Mouse (Mus musculus): Measurements from ENCODE around the gene Lmo2. TPM values are rescaled to one million over a fixed set of nuclear protein-coding genes. Genes with fewer than 3 reads are reported as not detected.

Gene Lmo2
- 10 to 100 TPM; 19.0 to 21.9 TPM for total RNA-seq (2021)
- long read RNA-seq, experiment 1, transcript Lmo2-204 (4 exons, 848 nt) = minor isoform, 5 of 27 reads
- long read RNA-seq, experiment 1, transcript Lmo2-203 (4 exons, 1,654 nt) = minor isoform, 6 of 27 reads
- long read RNA-seq, experiment 1, transcript Lmo2-202 (3 exons, 1,706 nt) = major isoform, 9 of 27 reads
- long read RNA-seq, experiment 1, partial matches to known transcripts = 3 of 27 reads
- long read RNA-seq, experiment 1, other reads (novel, unspliced or antisense) = 4 of 27 reads
- long read RNA-seq, experiment 2, transcript Lmo2-204 (4 exons, 848 nt) = minor isoform, 5 of 15 reads
- long read RNA-seq, experiment 2, transcript Lmo2-202 (3 exons, 1,706 nt) = major isoform, 6 of 15 reads
- long read RNA-seq, experiment 2, partial matches to known transcripts = 0 of 15 reads
- long read RNA-seq, experiment 2, other reads (novel, unspliced or antisense) = 1 of 15 reads

DNA sequence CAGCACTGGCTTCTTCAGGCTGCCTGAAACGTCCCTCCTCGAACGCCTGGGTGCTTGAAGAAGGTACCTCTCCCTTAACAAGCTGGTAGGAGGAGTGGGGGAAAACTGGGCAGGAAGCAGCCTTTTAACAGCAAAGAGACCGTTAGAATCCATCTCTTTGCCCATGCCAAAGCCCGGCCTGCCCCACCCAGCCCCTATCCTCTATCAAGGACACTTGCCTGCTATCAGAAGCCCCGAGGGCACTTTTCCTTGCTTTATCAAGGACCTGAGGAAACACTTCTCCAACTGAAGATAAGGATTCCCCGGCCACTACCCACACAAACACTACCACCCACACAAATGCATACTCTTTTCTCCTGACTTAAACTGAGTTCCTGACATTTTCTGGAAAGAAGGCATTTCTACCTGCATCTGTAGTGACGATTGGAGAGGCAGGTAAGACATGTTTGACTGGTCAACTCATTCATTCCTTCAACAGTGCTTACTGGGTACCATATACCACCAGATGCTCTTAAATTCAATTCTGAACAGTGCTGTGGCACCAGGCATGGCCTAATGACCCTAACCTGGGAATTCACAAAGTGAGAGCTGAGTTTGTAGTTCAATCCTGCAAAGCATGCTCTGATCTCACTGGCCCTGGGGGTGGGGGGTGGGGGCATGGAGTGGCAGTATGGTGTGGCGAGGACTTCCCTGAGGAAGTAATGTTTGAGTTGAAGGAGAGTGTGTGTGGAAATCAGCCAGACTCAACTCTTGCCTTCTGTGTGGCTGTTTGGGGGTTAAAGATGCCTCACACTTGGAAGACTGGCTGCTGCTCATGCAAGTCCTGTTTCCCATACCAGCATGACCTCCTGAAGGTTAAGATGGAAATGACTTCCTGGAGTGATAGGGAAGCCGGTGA is at the start of gene Lmo2:
Gene Lmo2 (plus strand): TSS at position 338 of the 898 bp plus-strand sequence.
- intact Hi-C loops (cut with DNase I) = no loop called here
- no peak for DNase-seq (ENCODE audit: low spot score in 2 of 2)

DNA sequence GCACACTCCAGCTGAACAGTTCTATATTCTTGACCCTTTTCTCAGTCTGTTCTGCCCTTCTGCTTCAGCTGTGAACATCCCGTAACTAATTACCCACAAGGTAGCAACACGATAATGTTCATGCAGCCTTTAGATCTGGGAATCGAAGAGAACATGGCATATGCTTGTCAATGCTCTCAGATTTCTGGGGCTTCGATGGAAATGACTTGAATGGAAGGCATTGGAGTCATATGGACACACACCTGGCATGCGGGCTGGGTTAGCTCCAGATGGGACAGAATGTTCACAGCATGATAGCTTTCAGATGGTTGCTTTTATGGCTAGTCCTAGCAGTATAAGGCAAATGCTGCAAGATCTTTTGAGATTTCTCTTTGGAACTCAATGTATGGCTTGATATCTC is 47.2 kb upstream of the Lmo2 start:
- intact Hi-C loops (cut with DNase I) = no loop called here
- no peak for DNase-seq (ENCODE audit: low spot score in 2 of 2)

DNA sequence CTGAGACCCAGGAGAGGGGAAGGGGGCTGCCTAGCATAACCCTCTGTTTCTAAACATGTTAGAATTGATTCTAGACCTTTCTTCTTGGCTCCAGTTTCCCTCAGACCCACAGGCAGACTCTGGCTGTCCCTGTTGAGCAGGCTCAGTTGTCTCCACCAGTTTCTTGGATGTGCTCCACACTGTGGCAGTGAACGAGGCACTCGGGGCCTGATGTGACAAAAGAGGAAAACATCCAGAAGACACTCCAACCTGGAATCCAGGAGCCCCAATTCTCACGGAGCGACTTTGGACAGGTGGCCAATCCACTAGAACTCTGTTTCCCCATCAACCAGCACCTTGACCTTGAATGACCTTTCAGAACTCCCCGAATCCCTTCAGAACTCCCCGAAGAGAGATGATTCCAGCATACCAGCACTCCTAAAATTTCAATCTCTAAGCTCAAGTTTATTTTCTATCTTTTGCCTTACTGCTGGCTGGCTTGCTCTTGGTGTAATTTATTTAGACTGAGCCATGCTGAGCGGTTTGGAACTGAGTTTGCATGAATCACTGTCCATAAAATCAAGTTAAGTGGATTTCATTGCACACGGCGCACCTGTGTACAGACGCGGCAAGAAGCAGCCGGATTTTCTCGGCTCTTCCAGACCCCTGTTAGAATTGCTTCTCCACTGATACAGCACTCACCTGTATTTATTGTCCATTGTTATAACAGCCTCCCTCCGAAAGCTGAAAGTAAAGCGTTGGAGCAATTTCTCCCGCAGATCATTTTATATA is 45.1 kb upstream of the Lmo2 start:
- intact Hi-C loops (cut with DNase I) = no loop called here
- DNase-seq (ENCODE audit: low spot score in 2 of 2) = no peak

DNA sequence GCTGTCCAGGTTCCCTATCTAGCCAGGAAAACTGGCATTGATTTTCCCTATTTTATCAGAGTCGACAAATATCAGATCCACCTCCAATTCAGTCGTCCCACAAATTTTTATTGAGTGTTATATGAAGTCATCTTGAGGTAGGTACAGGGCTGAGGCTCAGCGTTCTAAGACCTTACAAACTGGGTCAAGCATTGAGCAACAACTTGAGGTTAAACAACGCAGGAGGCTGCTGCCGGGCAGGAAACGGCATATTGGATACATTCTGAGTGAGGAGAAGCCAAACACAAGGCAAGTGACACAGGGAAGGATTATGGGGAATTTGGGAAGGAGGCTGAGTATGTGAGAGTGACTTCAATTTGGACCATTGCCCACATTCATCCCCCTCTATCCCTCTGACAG is 44.5 kb upstream of the Lmo2 start:
- no peak for DNase-seq (ENCODE audit: low spot score in 2 of 2)
- intact Hi-C loops (cut with DNase I) = no loop called here

DNA sequence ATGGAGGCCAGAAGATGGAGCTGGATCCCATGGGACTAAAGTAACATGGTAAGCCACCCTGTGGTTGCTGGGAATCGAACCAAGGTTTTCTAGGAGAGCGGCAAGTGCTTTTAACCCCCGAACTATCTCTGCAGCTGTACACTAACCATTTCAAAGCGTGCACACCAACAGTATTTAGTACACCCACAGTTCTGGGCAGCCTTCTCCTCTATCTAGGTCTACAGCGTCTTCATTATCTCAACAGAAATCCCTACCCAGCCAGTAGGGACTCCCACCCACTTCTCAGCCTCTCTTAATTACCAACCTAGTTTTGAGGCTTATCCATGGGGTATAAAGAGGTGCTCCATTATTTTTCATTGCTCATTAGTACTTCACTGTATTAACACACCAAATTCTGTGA is 41.7 kb upstream of the Lmo2 start:
- no peak for DNase-seq (ENCODE audit: low spot score in 2 of 2)
- intact Hi-C loops (cut with DNase I) = no loop called here

DNA sequence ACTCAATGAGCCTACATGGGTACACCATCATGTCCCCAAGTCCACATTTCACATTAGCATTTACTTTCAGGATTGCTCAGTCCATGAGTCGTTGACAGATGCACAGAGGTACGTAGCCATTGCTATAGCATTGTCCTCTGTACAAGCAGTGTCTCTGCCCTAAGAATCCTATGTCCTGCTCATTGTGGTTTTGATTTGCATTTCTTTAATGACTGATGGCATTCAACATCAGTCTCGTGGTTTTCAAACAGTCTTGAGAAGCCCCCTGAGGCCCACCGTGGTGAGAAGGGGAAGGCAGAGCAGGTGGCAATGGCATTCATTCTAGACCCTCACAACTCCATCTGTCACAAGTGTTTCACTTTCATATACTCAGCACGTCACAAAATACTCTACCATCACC is 40.4 kb upstream of the Lmo2 start:
- intact Hi-C loops (cut with DNase I) = no loop called here
- DNase-seq (ENCODE audit: low spot score in 2 of 2) = no peak

DNA sequence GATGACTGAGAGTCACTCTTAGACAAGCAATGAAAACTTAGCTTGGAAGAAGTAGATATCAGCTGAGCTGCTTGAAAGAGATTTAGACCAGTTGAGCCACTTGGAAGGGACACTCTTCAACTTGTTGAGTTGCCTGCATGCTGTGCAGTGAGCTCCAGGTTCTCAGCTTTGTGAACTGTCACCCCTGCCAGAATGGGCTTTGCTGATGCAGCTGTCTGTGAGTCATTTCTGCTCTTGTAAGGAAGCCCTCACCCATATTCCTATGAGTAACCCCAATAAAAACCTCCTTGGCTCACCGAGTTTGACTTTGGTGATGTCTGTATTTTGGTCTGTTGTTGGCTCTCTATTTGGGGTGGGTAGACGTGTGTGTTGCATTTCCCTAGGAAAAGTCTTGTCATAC is 39.4 kb upstream of the Lmo2 start:
- intact Hi-C loops (cut with DNase I) = no loop called here
- DNase-seq (ENCODE audit: low spot score in 2 of 2) = no peak

DNA sequence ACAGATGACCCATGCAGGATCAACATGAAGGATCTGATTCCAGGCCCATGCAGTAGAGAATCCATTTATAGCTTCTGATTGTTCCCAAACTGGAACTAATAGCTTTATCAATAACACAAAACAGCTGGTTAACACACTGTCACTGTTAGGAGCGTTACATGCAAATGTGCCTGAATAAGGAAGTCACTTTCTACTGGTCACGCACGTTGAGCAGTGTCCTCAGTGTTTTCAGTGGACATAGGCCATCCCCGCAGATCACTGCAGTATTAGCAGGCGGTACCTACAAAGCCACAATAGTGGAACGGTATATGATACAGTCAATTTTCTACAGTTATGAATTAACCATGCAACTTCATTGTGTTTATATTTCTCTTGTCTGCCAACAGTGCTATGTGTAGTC is 38.3 kb upstream of the Lmo2 start:
- DNase-seq (ENCODE audit: low spot score in 2 of 2) = no peak
- intact Hi-C loops (cut with DNase I) = no loop called here

DNA sequence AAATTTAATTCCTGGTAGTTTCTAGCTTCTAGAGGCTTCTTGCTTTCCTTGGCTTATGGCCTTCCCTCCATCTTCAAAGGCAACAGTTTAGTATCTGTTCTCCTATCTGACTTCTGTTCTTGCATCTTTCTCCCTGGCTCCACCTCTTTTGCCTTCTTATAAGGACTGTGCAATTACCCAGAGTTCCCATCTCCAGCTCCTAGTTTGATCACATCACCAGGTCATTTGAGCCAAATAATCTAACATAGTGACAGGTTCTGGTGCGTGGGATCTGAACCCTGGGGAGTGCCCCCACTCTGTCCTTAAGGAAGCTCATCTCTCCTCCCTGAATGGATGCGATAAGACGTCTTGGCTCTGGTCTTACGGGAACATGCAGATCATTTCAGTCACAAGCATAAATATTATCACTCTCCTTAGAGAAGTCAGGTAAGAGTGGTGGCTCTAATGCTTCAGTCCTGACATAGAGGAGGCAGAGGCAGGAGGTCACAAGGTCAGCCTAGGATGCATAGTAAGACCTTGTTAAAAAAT is 31.1 kb upstream of the Lmo2 start:
- intact Hi-C loops (cut with DNase I) = no loop called here
- DNase-seq (ENCODE audit: low spot score in 2 of 2) = no peak

DNA sequence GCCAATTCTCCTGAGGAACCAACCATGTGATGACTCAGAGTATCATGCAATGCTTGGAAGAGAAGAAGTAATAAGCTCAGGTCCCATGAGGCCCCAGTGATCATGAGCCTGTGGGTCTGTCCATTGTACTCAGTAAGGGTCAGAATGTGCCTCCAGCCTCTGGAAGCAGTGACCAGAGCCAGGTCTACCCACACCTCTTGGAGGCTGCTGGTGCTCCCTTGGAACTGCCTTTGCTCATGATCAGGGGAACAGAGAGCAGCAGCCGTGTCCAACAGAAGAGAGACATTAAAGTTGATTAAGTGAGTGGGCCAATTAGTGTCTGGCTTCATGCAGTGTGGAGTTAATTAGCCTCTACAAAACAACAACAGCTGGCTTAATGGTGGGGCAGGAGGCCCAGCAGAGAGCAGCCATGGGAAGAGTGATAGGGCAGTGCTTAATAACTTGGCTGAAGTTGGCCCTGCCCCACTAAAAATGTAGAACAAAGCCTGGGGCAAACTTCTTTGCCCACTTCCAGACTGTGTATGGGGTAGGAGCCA is 30.1 kb upstream of the Lmo2 start:
- intact Hi-C loops (cut with DNase I) = no loop called here
- DNase-seq (ENCODE audit: low spot score in 2 of 2) = no peak

DNA sequence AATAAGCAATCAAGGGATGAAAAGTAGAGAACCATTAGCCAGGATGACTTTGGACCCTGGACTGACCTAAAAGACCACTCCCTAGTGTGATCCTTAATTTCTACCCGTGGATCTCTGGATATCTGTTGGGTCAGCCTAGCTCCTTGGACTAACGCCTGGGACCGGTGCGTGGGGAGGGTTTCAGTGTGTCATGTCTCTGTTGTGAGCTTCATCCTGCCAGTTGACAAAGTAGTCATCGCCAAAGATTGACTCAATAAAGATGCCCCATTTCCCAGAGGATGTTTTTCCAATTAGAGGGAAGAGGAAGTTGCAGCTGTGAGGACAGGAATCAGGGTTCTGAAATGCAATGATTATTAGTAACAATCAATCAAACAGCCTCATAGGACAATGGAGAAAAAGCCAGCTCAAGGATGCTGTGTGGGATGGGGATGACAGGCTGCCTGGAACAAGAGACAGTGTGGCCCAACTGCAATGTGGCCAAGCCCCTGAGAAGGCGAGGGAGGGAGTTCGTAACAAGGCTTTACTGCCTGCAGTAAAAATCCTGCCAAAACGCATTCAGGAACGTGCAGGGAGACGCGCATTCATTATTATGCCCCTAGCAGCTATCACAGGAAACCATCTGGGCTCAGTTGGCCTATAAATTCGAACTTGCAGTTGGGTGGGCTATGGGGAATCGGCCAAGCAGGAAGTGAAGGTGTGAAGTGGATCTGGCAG is 27.3 kb upstream of the Lmo2 start:
- intact Hi-C loops (cut with DNase I) = no loop called here
- no peak for DNase-seq (ENCODE audit: low spot score in 2 of 2)

DNA sequence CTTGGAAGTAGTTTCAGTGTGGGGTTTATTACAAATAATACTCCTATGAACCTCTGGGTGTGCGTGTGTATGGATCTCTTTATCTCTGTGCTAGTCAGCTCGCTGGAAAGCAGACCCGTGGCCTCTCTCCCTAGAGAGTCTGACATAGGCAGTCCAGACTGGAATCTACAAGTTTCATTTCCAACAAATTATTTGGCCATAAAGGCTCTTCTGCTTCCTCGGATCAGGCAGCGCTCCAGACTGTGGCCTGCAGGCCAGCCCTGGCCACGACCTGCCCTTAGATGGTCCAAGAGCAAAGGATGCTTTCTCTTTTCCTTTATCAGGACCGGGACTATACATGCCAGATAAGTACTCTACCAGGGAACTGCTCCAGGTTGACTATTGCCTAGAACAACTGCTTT is 26.3 kb upstream of the Lmo2 start:
- no peak for DNase-seq (ENCODE audit: low spot score in 2 of 2)
- intact Hi-C loops (cut with DNase I) = no loop called here

DNA sequence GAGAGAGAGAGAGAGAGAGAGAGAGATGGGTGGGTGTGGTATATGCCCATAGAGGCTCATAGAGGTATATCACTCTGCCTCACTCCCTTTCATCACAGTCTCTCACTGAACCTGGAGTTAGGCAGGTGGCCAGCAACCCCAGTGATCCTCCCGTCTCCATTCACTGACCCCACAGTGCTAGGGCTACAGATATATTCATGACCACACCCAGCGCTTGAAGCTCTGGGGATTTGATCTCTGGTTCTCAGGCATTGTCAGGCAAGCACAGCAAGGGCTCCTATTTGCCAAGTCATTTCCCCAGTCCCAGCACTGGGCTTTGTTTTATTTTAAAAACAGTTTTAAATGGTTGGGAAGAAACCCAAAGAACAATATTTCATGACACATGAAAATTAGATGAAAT is 25.8 kb upstream of the Lmo2 start:
- DNase-seq (ENCODE audit: low spot score in 2 of 2) = no peak
- intact Hi-C loops (cut with DNase I) = no loop called here

DNA sequence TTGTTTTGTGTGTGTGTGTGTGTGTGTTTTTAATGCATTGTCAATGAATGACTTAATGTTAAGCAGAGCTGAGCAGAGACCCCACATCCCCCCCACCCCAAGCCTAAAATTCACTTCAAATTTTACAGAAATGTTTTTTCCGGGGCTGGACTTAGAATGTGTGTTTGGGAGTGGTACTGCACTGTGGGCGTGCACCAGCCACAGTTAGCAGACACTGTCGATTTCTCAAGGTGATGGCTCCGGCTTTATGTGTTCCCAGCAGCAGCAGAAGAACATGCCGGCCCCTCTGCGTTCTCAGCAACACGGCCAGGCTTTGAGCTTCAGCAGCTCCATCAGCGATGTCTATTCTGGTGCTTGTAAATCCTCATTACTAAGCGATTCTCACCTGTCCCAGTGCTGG is 25.3 kb upstream of the Lmo2 start:
- no peak for DNase-seq (ENCODE audit: low spot score in 2 of 2)
- intact Hi-C loops (cut with DNase I) = no loop called here

DNA sequence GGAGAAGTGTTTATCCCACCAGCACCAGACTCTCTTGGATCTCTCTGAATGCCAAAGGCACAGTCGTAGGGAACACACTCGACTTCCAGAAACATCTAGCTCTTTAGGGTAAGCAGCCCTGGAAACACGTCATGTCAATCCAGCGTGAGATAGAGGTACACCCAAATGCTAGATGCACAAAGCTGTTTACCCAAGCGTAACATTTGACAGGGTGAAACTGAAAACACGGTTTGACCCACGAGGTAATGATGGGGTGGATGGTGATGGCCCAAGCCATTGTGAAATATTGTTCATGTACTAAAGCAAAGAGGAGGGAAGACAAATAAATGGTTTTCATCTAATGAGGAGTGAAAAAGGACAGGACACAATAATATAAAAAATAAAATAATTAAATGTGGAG is 23.5 kb upstream of the Lmo2 start:
- intact Hi-C loops (cut with DNase I) = no loop called here
- no peak for DNase-seq (ENCODE audit: low spot score in 2 of 2)

DNA sequence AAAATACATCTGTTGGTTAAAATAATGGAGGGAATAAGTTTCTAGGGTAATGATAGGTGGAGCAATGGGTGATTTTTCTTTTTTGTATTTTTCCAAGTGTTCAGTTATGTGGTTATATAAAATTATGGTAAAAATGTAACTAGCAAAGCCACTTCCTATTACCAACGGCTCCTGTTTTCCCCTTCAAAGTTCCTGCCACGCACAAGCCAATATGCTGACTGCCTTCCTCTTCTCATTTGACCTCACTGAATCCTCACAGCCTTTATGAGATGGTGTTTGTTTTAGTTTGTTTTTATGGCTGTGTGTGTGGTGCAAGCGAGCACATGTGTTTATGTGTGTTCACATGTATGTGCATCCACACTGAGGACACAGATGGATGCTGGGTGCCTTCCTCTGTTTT is 23.1 kb upstream of the Lmo2 start:
- intact Hi-C loops (cut with DNase I) = no loop called here
- DNase-seq (ENCODE audit: low spot score in 2 of 2) = no peak

DNA sequence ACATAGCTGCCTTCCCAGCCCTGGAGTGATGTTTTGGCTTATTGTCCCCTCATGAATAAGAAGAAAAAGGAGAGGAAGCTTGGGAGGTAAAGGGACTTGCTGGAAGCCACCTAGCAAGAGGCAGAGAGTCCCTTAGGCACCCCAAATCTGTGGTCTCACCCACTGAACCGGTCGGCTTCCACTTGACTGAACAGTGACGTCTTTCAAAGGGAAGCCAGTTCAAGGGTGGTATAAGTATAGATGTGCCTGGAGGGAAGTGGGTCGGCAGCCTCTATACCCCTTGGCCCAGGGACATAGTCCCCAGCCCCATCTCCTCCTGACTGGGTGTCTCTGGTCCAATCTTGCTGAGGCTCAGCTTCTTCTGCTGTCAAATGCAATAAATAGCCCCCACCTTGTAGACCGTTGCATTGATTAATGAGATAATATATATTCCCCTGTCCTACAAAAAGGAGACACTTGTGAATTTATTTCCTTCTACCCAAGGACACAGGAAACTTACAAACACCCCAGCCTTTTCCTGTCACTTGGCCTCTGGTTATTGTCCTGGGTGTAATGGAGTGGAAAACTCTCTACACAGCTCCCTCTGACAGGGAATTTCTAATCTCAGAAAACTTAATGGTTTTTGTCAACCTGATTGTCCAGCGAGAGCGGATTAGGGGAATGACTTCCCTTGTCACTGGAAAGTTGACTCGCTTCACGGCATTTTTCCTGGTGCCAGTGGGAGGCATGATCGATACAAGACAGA is 21.9 kb upstream of the Lmo2 start:
- DNase-seq (ENCODE audit: low spot score in 2 of 2) = no peak
- intact Hi-C loops (cut with DNase I) = no loop called here

DNA sequence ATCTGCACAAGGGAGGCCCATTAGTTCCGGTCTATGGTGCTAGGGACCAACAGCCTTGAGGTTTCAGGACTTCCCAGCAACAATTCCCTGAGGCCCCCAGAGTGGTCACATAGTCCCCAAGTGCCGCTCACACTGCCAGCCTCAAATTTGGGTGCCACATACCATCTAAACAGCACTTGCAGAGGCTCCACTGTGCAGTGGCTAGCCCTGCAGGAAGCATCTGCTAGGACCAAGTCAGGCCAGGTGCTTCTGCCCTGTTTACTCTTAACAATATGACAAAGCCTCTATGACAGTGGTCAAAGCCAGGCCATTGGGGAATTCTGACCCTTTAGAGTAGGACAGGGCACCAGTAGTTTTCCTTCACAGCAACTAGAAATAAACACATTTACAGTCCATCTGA is 21.1 kb upstream of the Lmo2 start:
- intact Hi-C loops (cut with DNase I) = no loop called here
- DNase-seq (ENCODE audit: low spot score in 2 of 2) = no peak

All from left cerebral cortex, postnatal 14 days (tissue).